Mouse (Mus musculus) thymus, adult 2 months (tissue): Measurements from ENCODE around the gene Dnmt3a.

Experiments used
- CTCF ChIP-seq: fragments of 200-500 bp; IDR thresholded peaks from 2 replicates; pipeline ENCODE4 v1.5.1; 2012; ENCODE audit warnings: mild to moderate bottlenecking, control low read depth, low read length, moderate library complexity, borderline replicate concordance; ENCODE audit not compliant: control insufficient read depth, poor library complexity, insufficient read depth; ENCODE audit errors: extremely low read depth
- POLR2A ChIP-seq: fragments of 200-500 bp; IDR thresholded peaks from 2 replicates; pipeline ENCODE4 v1.6.1; 2012; ENCODE audit warnings: mild to moderate bottlenecking, low read length, control low read depth, moderate library complexity; ENCODE audit not compliant: control insufficient read depth, poor library complexity, insufficient read depth; ENCODE audit errors: extremely low read depth

DNA sequence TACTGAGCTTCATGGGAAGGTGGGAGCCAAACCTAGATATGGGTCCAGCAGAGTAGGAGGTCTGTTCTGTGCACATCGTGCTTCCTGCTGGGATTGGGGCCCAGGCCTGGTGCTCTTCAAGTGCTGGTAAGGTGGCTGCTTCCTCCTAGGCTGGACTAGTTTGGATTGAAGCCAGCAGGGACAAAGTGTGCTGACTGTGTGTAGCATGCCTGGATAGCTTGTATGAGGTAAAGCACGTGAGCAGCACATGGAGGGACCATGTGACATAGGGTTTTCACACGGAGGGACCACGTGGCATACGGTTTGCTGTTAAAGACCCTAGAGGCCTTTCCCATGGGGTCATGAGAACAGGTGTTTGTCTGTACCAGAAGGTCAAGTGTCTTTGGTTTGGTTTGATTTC, 38.5 kb downstream of the Dnmt3a start:
- no peak for TF ChIP-seq CTCF
- TF ChIP-seq POLR2A = no peak
